Mouse (Mus musculus): Measurements from ENCODE around the gene Rps15a. TPM values are rescaled to one million over a fixed set of nuclear protein-coding genes. Genes with fewer than 3 reads are reported as not detected.

The Rps15a gene
- polyA plus RNA-seq (2014; fragmentation: Illumina TruSeq; extraction: RNeasy Lipid Tissue Mini Kit (QIAGEN cat#74804); ENCODE audit: low read depth, low replicate concordance) = 331 TPM

GRCm38 (mm10) chr7:118115877-118116568, at the start of gene Rps15a:
Rps15a (minus strand) TSS chr7:118116188.

GRCm38 (mm10) chr7:118129430-118130041, 13.5 kb upstream of the Rps15a start, which contains the start of gene Arl6ip1:
Arl6ip1 (minus strand) TSS chr7:118129662.

Other genes with a start within 250 kb of the Rps15a start
- 454 TPM for gene Arl6ip1, start 13.5 kb upstream of the Rps15a start, polyA plus RNA-seq (2014; fragmentation: Illumina TruSeq; extraction: RNeasy Lipid Tissue Mini Kit (QIAGEN cat#74804); ENCODE audit: low read depth, low replicate concordance)
- 57.5 TPM for gene Smg1, start 127.5 kb upstream of the Rps15a start, polyA plus RNA-seq (2014; fragmentation: Illumina TruSeq; extraction: RNeasy Lipid Tissue Mini Kit (QIAGEN cat#74804); ENCODE audit: low read depth, low replicate concordance)